Mouse (Mus musculus): ENCODE measurements at regions not wholly inside any gene's neighbourhood (a gene's known extent, or its start where the extent isn't known, plus 50 kb on each side); places are given as distances from the start of the nearest gene placed in this dataset.
A peak's percentile ranks its signal among the peaks of the same experiment; 100 is the strongest.

DNA sequence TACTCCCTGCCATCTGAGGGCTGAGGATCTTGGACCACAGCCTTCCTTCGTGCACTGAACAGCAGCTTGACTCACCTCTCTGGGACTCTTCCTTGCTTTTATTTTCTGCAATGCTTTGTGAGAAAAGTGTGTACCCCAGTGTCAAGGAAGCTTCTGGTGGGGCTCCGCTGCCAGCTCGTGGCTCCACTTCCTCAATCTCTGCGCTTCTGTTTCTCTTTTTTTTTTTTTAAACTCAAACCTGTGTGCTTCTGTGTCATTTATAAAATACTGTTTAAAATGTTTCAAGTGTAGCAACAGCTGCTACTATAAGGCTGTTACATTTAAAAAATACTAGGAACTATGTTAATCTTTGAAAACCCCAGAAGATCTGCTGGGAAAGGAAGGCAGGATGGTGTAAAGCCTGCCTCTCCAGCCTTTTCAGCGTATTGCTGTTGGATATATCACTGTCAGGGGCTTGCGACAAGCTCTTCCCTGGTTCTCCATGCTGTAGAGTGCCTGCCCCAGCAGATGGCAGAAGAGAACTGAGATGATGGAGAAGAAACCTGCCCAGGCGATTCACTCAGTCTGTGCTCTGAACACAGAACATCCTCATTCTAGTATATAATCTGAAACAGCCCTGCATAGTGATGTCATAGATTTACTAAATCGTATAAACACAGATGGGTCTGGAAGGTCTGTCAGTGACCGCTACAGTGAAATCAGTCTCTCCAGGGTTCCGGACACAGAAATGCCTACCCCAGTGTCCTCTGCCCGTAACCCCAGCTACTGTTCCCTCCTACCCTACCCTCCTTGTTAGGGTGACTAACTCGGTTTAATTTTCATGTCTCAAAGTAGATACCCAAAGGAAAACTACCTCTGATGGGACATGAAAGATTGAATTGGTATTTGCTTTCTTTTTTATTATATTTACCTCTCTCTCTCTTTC, 61.8 kb upstream of the Sv2b start:
- no peaks in the 10 kb centered on the region for H3K79me3 ChIP-seq (ENCODE audit: low read depth)
- no peaks in the 10 kb centered on the region for H3K27me3 ChIP-seq (ENCODE audit: control insufficient read depth, insufficient read depth, insufficient read length)
- TF ChIP-seq CEBPB (IDR thresholded peaks at IDR 0.05; ENCODE audit: low read depth) (no peak), USF1 (IDR thresholded peaks at IDR 0.05; ENCODE audit: low read depth) (no peak), CTCF (IDR thresholded peaks at IDR 0.05; ENCODE audit: control insufficient read depth, insufficient read depth, insufficient read length) (peak; percentile 47)
- H3K36me3 ChIP-seq (ENCODE audit: control insufficient read depth, insufficient read depth): no peaks in the 10 kb centered on the region
- H3K4me3 ChIP-seq (ENCODE audit: insufficient read depth, poor library complexity, severe bottlenecking): no peak overlapping the region
- H3K79me2 ChIP-seq (ENCODE audit: control insufficient read depth, insufficient read depth): no peaks in the 10 kb centered on the region
- H3ac ChIP-seq (ENCODE audit: control insufficient read depth, insufficient read length, low read depth): no peak overlapping the region

DNA sequence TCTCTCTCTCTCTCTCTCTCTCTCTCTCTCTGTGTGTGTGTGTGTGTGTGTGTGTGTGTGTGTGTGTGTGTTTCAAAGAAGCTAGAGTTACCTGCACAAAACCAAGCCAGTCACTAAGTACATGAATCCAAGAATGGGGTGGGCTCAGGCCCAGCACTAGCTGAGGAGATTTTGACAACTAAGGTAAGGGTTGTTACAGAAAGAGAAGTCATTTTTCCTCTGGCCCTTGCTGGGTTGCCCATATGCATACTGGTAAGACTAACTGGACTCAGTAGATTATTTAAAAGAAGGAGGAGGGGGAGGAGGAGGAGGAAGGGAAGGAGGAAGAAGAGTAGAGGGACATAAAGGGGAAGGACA, 62.4 kb upstream of the Sv2b start:
- no peak for TF ChIP-seq CTCF (IDR thresholded peaks at IDR 0.05; ENCODE audit: control insufficient read depth, insufficient read depth, insufficient read length)
- TF ChIP-seq MYOG (IDR thresholded peaks at IDR 0.05; ENCODE audit: control insufficient read depth, extremely low read depth, insufficient read length): no peak
- no peak for TF ChIP-seq USF1 (IDR thresholded peaks at IDR 0.05; ENCODE audit: low read depth)
- TF ChIP-seq MAX (IDR thresholded peaks at IDR 0.05): no peak
- no peak for TF ChIP-seq CEBPB (IDR thresholded peaks at IDR 0.05; ENCODE audit: low read depth)
- no peak for TF ChIP-seq MYOD1 (IDR thresholded peaks at IDR 0.05; ENCODE audit: control insufficient read depth, insufficient read length, low read depth)
- TF ChIP-seq FOSL1 (IDR thresholded peaks at IDR 0.05; ENCODE audit: insufficient read depth, low read length, poor library complexity, severe bottlenecking): no peak
- no peaks in the 10 kb centered on the region for H3K27me3 ChIP-seq (ENCODE audit: control insufficient read depth, insufficient read depth, insufficient read length)
- no peaks in the 10 kb centered on the region for H3K79me2 ChIP-seq (ENCODE audit: control insufficient read depth, insufficient read depth)
- H3K79me3 ChIP-seq (ENCODE audit: low read depth): no peaks in the 10 kb centered on the region
- no peak overlapping the region for H3K4me3 ChIP-seq (ENCODE audit: insufficient read depth, poor library complexity, severe bottlenecking)
- H3K36me3 ChIP-seq (ENCODE audit: control insufficient read depth, insufficient read depth): no peaks in the 10 kb centered on the region
- H3ac ChIP-seq (ENCODE audit: control insufficient read depth, insufficient read length, low read depth): no peak overlapping the region

DNA sequence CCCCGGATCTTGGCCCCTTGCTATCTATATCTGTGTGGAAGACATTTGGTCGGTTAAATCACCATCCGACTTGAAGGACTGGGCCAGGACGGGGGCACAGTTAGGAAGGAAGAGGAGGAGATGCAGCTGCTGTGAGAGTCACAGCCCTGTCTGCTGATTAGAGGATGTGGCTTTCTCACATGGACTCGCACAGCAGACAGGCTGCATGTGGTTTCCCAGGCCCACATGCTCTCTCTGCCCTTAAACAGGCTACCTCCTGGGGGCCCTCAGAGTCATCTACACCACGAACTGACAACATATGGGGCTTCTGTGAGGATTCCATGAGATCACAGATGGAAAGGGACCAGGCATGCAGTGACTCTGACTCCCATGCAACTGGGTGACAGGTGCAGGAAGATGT, 62.9 kb upstream of the Sv2b start:
- Histone ChIP-seq H3K79me3 (ENCODE audit: low read depth) (no peaks in the 10 kb centered on the region), H3K36me3 (ENCODE audit: control insufficient read depth, insufficient read depth) (no peaks in the 10 kb centered on the region), H3K27me3 (ENCODE audit: control insufficient read depth, insufficient read depth, insufficient read length) (no peaks in the 10 kb centered on the region), H3ac (ENCODE audit: control insufficient read depth, insufficient read length, low read depth) (no peak overlapping the region), H3K79me2 (ENCODE audit: control insufficient read depth, insufficient read depth) (no peaks in the 10 kb centered on the region), H3K4me3 (ENCODE audit: insufficient read depth, poor library complexity, severe bottlenecking) (no peak overlapping the region)
- TF ChIP-seq MAX (IDR thresholded peaks at IDR 0.05) (peak; percentile 88), FOSL1 (IDR thresholded peaks at IDR 0.05; ENCODE audit: insufficient read depth, low read length, poor library complexity, severe bottlenecking) (no peak), MYOD1 (IDR thresholded peaks at IDR 0.05; ENCODE audit: control insufficient read depth, insufficient read length, low read depth) (peak; percentile 97), USF1 (IDR thresholded peaks at IDR 0.05; ENCODE audit: low read depth) (peak; percentile 55), CTCF (IDR thresholded peaks at IDR 0.05; ENCODE audit: control insufficient read depth, insufficient read depth, insufficient read length) (no peak), CEBPB (IDR thresholded peaks at IDR 0.05; ENCODE audit: low read depth) (no peak), MYOG (IDR thresholded peaks at IDR 0.05; ENCODE audit: control insufficient read depth, extremely low read depth, insufficient read length) (no peak)

DNA sequence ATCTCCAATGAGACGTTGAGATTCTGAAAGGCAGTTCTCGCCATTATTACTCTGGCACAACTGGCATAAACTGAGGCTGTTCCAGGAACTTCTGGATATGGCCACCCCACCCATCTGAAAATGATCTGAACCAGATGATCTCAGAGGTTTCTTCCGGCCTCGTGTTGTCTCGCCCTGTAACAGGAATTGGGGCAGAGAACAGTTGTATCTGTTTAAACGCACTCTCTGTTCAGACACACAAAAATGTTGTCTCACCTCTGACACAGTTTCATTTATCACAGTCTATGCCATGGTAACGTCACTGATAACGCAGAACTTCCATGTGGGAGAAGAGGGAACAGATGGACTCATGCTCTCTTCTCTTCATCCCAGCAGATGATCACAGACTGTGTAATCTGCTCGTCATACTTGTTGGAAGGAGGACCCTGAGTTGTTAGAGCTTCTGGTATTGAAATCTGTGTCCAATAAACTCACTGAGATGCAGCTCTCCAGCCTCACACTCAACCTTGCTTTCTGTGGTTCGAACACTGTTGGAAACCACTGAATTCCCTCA, 63.9 kb upstream of the Sv2b start:
- no peaks in the 10 kb centered on the region for H3K79me2 ChIP-seq (ENCODE audit: control insufficient read depth, insufficient read depth)
- no peaks in the 10 kb centered on the region for H3K36me3 ChIP-seq (ENCODE audit: control insufficient read depth, insufficient read depth)
- H3K79me3 ChIP-seq (ENCODE audit: low read depth): no peaks in the 10 kb centered on the region
- TF ChIP-seq CEBPB (IDR thresholded peaks at IDR 0.05; ENCODE audit: low read depth): no peak
- peak; percentile 7 for TF ChIP-seq MYOD1 (IDR thresholded peaks at IDR 0.05; ENCODE audit: control insufficient read depth, insufficient read length, low read depth)
- no peak overlapping the region for H3K4me3 ChIP-seq (ENCODE audit: insufficient read depth, poor library complexity, severe bottlenecking)
- H3ac ChIP-seq (ENCODE audit: control insufficient read depth, insufficient read length, low read depth): no peak overlapping the region
- no peaks in the 10 kb centered on the region for H3K27me3 ChIP-seq (ENCODE audit: control insufficient read depth, insufficient read depth, insufficient read length)

DNA sequence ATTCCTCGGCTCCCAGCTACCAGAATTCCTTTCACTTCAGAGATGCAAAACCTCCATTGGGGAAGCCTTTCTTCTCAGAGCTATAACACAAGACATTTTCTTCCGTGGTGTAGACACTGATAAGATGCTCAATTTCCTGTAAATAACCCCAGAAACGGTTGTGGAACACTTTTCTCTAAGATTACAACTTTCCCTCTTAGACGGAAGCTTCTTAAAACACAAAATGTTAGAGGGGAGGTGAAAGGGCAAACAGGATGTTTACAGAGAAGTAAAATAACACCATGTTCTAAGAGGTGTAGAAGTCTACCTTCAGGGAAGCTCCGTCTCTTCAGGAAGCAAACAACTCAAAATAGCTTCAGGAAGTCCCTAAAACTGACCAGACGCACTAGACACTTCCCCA, 65.4 kb upstream of the Sv2b start:
- Histone ChIP-seq H3K79me3 (ENCODE audit: low read depth) (no peaks in the 10 kb centered on the region), H3K27me3 (ENCODE audit: control insufficient read depth, insufficient read depth, insufficient read length) (no peaks in the 10 kb centered on the region), H3K36me3 (ENCODE audit: control insufficient read depth, insufficient read depth) (no peaks in the 10 kb centered on the region), H3ac (ENCODE audit: control insufficient read depth, insufficient read length, low read depth) (no peak overlapping the region), H3K4me3 (ENCODE audit: insufficient read depth, poor library complexity, severe bottlenecking) (no peak overlapping the region), H3K79me2 (ENCODE audit: control insufficient read depth, insufficient read depth) (no peaks in the 10 kb centered on the region)
- TF ChIP-seq CTCF (IDR thresholded peaks at IDR 0.05; ENCODE audit: control insufficient read depth, insufficient read depth, insufficient read length) (no peak), CEBPB (IDR thresholded peaks at IDR 0.05; ENCODE audit: low read depth) (no peak), FOSL1 (IDR thresholded peaks at IDR 0.05; ENCODE audit: insufficient read depth, low read length, poor library complexity, severe bottlenecking) (no peak), MAX (IDR thresholded peaks at IDR 0.05) (no peak), USF1 (IDR thresholded peaks at IDR 0.05; ENCODE audit: low read depth) (no peak), MYOG (IDR thresholded peaks at IDR 0.05; ENCODE audit: control insufficient read depth, extremely low read depth, insufficient read length) (no peak), MYOD1 (IDR thresholded peaks at IDR 0.05; ENCODE audit: control insufficient read depth, insufficient read length, low read depth) (no peak)

DNA sequence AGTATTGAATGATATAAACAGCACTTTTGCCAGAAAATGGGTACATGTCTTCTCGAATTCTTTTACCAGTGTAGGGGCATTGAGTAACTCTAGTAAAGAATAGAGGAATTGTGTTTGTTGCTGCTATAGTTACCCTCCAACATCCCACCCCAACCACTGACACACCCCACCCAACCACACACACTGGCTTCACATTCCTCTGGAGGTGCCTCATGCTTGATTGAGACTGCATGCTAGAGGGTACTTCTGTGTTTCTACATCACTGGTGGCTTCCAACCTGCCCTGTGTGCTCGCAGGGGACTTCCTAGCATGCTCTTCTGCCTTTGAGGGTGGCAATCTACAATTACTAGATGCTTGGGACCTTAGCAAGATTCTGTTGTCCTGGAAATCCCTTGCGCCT, 70.5 kb upstream of the Sv2b start:
- no peaks in the 10 kb centered on the region for H3K36me3 ChIP-seq (ENCODE audit: control insufficient read depth, insufficient read depth)
- no peaks in the 10 kb centered on the region for H3K79me3 ChIP-seq (ENCODE audit: low read depth)
- no peaks in the 10 kb centered on the region for H3K79me2 ChIP-seq (ENCODE audit: control insufficient read depth, insufficient read depth)
- H3K27me3 ChIP-seq (ENCODE audit: control insufficient read depth, insufficient read depth, insufficient read length): no peaks in the 10 kb centered on the region
- no peak overlapping the region for H3ac ChIP-seq (ENCODE audit: control insufficient read depth, insufficient read length, low read depth)
- no peak overlapping the region for H3K4me3 ChIP-seq (ENCODE audit: insufficient read depth, poor library complexity, severe bottlenecking)
- TF ChIP-seq USF1 (IDR thresholded peaks at IDR 0.05; ENCODE audit: low read depth) (no peak), FOSL1 (IDR thresholded peaks at IDR 0.05; ENCODE audit: insufficient read depth, low read length, poor library complexity, severe bottlenecking) (no peak), MYOD1 (IDR thresholded peaks at IDR 0.05; ENCODE audit: control insufficient read depth, insufficient read length, low read depth) (no peak), MYOG (IDR thresholded peaks at IDR 0.05; ENCODE audit: control insufficient read depth, extremely low read depth, insufficient read length) (no peak), CTCF (IDR thresholded peaks at IDR 0.05; ENCODE audit: control insufficient read depth, insufficient read depth, insufficient read length) (no peak), CEBPB (IDR thresholded peaks at IDR 0.05; ENCODE audit: low read depth) (no peak), MAX (IDR thresholded peaks at IDR 0.05) (no peak)

All from C2C12 (cell line).